Mouse (Mus musculus): ENCODE results near the gene Ncaph2.

Ncaph2 gene

DNA sequence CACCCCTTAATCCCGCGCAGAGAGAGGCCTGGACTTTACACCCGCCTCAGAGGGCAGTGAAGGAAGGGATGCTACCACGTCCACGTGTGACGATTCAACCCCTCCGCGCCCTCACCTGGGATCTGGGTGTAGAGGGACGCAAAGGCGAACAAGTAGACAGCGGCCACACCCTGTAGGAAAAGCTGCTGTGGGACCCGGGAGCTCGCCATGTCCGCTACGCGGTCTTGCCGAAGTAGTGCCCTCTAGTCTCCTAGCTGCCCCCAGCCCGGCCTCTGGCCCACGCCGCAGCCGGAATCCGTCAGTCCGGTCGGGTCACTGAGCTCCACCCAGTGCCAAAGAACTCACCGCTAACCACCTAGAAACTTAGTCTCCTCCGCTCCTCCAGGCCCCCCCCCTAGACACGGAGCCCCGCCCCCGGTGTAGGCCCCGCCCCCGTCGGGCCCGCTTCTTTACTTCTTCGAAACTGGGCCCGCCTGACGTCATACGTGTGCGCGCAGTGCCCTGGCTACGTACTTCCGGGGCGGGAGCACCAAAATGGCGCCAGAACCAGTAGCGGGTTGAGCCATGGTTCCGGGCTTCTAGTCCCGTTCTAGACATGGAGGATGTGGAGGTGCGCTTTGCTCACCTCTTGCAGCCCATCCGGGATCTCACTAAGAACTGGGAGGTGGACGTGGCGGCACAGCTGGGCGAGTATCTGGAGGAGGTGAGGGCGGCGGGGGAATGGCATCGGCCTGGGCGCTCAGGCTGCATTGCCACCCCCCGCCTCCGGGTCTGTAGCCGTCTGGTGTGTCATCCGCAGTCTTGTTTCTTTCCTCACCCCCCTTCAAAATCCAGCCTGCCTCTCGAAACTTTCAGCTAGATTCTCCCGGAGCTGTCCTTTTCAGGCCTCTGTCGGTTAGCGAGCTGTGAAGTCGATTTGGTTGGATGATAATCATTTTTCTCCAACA is at the start of gene Ncaph2, which contains the start of gene Lmf2:
TSS of gene Ncaph2 (plus strand) at position 479 of the 947 bp plus-strand sequence.
TSS of gene Lmf2 (minus strand) at position 419 of the 947 bp plus-strand sequence.
- DNase-seq = peak; percentile 97

- no peak for DNase-seq
Measured at GRCm38 (mm10) chr15:89305966-89306365, 49.6 kb upstream of the Ncaph2 start.

DNA sequence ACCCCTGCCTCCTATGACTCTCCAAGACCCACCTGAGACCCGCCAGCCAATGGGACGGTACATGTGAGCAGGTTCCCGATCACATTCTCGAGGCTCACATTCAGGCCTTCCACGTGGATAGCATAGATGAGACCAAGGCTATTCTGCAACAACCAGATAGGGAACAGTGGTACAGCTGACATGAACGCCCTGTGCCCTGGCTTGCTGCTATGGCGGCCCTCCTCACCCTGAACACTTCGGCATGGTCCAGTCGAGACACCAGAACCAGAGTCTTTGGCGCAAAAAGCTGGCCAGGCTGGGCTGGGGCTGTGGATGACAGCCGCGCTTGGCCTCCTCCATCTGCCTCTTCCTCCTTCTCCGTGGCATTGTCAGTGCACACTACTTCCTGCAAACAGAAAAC is 48.1 kb upstream of the Ncaph2 start:
- DNase-seq = no peak

- no peak for DNase-seq
Measured at GRCm38 (mm10) chr15:89308406-89309139, 46.9 kb upstream of the Ncaph2 start.

DNA sequence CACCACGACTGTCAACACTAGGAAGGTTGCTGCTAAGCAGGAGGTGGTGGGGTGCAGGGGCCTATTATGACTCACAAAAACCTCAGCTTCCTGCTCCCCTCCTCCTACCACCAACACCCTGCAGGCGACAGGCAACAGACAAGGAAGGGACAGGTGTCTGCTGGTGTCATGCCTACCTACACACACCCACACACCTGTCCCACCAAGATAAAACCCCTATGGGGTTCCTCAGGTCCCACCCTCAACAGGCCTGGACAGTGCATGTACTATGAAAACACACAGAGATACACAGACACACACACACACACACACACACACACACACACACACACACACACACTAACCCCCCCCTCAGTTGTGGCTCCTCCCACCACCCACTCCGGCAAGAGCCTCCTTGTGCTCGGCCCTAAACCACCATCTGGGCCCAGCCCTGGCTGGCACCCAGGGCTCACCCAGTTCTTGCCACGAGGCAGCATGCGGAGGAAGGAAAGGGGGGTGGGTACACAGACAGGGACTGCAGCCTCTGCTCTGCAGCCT is 45.5 kb upstream of the Ncaph2 start:
- no peak for DNase-seq

DNA sequence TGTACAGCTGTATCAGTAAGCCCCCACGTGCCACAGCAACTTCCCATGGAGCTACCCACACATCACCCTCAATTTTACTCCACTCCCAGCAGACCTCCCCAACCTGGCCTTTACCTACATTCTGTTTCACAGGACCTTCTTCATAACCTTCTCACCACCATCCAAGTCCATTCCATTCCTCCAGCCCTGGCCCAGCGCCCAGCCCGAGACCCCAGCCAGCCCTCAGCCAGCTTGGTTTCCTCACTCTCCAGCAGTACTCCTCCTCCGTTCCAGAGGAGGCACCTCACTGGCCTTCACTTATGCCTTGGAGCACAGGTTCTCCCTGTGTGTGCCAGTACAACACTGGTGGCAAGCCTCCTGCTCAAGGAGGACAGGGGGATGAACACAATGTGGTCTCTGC is 42.2 kb upstream of the Ncaph2 start:
- DNase-seq = no peak

GRCm38 (mm10) chr15:89314107-89314506 is 41.4 kb upstream of the Ncaph2 start:
- DNase-seq = no peak

- DNase-seq = peak; percentile 22
Measured at GRCm38 (mm10) chr15:89314511-89315189, 40.9 kb upstream of the Ncaph2 start.

- peak; percentile 99 for DNase-seq
Measured at GRCm38 (mm10) chr15:89315190-89315731, 40.3 kb upstream of the Ncaph2 start, which contains the start of gene Sbf1. TSS of gene Sbf1 (minus strand) at chr15:89315311.

DNA sequence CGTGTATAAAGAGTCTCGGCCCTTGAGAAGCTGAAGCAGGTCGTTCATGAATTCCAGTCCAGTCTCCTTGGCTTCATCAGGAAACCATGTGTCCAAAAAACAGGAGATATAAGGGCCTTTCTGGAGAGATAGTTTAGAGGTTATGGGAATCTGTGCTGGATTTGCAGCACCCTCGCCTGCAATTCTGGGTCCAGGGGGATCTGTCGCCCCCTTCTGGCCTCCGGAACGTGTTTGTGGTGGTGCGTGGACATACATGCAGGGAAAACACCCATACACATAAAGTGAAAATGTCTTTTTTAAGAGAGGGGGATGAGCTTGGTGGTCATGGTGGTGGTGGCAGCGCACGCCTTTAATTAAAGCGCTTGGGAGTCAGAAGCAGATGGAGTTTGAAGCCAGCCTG is 39.4 kb upstream of the Ncaph2 start:
- DNase-seq = peak; percentile 23

DNA sequence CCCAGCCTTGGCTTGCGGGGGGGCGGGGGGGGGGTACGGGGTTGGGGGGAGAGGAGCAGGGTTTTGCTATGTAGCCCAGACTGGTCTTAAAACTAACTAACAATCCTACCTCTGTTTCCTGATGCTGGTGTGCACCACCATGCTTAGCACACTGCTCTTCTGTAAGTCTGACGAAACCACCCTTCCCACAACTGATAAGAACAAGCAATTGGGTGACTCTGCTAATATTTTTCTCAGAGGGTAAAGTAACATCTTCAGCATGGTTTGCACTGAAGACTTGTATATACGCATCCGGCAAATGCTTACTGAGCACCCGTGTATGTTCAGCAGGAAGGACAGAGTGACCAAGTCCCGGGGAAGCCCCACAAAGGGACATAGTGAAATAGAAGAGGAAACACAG is 34.3 kb upstream of the Ncaph2 start:
- no peak for DNase-seq

DNA sequence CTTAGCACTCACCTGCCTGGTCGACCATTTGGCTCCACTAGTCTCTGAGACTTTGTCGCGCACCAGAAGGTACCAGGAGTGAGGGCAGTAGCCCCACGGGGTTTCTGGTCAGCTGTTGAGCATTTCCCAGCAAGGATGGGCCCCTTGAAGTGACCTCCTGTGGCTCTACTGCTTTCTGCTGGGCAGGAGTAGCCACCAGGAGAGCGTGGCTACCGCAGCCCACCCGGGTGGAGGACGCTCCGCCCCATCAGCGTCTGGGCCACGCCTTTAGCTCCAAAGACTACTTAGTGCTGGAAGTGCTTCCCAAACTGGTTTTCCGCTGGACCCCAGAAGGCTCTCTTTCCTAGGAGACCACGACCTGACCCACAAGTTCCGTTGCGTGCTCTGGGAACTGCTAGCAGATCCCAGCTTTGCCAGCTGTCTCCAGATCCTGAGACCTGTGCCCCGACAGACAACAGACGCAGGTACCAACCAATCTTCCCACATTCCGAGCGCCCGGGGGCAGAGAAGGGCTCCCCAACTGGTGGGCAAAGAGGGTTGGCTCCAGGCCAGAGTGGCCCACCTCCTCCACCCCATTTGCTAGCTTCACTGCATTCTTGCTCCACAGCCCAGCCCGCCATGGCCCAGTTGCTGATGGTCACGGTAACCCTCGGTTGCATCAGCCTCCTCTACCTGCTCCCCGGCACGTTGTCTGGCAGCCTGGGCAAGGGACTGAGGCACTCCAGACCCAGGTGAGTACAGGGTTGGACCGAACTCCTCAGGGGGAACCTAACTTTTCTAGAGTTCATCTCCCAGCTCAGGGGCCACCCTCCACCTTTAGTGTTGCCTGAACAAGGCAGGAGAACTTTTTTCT is 32.6 kb upstream of the Ncaph2 start, which contains the start of gene Adm2:
TSS of gene Adm2 (plus strand) at position 51 of the 853 bp plus-strand sequence.
- no peak for DNase-seq

DNA sequence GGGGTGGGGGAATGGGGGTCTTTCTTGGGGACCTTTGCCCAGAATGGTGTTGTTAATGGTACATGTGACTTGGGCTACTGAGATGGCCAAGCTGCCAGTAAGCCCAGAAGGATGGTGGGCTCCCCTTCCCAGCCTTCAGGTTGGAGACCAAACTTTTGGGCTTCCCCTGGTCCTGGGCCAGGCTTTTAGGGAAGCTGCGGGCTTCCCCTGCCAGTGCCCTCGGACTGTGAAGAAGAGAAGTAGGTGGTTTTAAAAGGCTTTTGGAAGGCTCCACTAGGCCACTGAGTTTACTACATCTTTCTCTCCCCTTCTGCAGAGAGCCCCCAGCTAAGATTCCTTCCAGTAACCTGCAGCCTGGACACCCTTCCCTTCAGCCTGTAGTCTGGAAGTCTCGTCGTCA is 31.9 kb upstream of the Ncaph2 start:
- DNase-seq = no peak

- DNase-seq = peak; percentile 76
Measured at GRCm38 (mm10) chr15:89326441-89326840, 29.1 kb upstream of the Ncaph2 start.

- peak; percentile 88 for DNase-seq
Measured at GRCm38 (mm10) chr15:89334271-89334670, 21.2 kb upstream of the Ncaph2 start, which contains the start of gene Miox. TSS of gene Miox (plus strand) at chr15:89334398.

DNA sequence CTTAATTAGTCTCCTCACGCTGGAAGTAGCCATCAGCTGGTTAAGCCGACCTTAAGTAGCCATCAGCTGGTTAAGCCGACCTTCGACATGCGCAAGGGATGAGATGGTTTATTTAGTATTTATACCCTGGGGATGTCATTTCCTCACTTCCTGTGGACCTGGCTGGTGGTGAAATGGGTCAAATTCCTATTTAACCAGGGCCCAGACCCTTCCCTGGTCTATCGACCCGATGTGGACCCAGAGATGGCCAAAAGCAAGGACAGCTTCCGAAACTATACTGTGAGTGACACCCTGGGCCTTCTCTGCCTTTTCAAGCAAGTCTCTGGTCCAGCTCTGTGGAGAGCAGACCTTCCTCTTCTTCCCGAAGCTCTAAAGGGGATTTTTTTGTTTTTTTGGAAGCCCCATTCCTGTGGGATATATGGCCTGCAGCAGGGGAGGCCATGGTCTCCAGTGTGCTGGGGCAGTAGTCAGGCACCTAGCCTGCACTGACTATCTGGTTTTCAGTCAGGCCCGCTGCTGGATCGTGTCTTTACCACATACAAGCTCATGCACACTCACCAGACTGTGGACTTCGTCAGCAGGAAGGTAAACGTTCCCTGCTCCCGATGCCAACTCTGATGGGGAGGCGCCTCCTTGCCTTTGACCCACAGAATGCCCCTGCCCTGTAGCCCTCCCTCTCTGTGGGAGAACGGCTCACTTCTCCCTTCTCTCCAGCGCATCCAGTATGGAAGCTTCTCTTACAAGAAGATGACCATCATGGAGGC is 20.6 kb upstream of the Ncaph2 start:
- DNase-seq = peak; percentile 35

DNA sequence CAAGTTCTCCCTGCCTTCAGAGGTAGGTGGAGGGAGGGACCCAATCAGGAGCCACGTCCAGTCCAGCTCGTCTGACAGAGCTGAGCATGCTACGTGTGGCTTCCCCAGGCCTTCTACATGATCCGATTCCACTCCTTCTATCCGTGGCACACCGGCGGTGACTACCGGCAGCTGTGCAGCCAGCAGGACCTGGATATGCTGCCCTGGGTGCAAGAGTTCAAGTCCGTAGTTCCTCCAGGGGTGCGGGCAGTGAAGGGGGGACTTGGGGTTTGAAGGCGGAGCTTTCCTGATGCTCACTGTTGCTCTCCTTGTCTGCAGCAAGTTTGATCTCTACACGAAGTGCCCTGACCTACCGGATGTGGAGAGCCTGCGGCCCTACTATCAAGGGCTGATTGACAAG is 19.1 kb upstream of the Ncaph2 start:
- DNase-seq = peak; percentile 28

DNA sequence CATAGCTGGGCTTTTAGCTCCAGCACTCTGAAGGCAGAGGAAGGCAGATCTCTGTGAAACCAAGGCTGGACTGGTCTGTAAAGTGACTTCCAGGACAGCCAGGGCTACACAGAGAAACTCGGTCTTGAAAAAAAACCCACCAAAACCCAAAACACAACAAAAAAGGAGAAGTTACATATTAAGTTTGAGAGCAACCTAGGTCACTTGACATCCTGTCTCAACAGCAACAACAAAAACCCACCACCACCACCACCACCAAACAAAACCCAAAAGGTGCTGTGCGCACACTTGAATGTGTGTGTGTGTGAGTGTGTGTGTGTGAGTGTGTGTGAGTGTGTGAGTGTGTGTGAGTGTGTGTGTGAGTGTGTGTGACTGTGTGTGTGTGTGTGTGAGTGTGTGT is 15.8 kb upstream of the Ncaph2 start:
- no peak for DNase-seq

DNA sequence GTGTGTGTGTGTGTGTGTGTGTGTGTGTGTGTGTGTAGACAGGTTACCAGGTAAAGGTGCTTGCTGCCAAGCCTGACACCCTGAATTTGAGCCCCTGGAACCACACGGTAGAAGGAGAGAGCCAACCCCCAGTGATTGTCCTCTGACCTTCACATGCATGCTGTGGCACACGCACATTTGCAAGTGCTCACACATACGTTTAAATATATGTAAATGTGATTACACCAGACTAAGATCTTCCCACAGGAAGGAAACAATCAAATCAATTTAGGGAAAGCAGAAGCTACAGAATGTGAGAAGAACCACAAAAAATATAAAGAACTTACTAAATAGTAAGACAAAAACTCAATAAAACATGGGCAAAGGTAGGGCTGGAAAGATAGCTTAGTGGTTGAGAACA is 15.4 kb upstream of the Ncaph2 start:
- no peak for DNase-seq

DNA sequence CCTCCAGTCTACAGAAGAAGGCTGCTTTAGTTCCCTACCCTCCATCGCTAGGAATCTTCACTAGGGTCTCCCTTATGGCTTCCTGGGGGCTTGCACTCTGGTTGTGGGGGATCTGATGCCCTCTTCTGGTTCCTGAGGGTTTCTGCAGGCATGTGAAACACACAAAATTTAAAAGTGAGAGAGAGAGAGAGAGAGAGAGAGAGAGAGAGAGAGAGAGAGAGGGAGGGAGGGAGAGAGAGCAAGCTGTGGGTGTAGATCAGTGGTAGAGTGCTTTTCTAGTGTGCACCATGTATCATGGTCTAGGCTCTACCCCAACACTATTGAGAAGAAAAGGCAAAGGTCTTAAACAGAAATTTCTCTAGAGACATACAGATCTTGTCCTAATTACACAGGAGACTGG is 13.8 kb upstream of the Ncaph2 start:
- no peak for DNase-seq

GRCm38 (mm10) chr15:89343325-89343724 is 12.2 kb upstream of the Ncaph2 start:
- no peak for DNase-seq
